Mouse (Mus musculus) CH12F3 (cell line): Measurements from ENCODE around the gene Rdh16f2.
"Not testable (repeated sequence)": the region's sequence is repeated elsewhere in the genome, so short reads cannot be mapped to it uniquely, and the experiment has no call there.

Experiments used
- in situ Hi-C: fragments of 300-500 bp; cut with MboI; formaldehyde crosslinking; loops from 2 replicates; pipeline ENCODE4 v1.14.3; 2020; ENCODE audit warnings: low sequenced_read_pairs

Rdh16f2 gene

DNA sequence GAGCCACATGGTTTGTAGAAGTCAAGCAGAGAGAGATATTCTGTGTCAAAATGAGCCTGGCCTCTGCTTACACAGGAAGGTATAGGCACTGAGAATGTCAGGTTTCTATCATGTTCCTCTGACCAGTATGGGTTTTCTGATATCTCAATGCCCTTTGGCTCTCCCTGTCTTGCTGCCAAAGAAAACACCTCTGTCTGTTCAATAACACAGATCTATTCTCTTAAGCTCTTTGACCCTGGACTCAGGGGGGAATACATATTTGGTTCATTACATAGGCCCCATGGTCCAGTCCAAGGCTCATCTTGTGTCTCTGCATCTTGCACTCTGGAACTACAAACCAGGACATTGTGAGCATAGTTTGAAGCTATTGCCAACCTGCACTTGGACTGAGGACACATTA, 22.3 kb downstream of the Rdh16f2 start, which contains the start of gene Rdh7:
TSS of gene Rdh7 (minus strand) at position 213 of the 400 bp plus-strand sequence.
- in situ Hi-C loops: no loop called here

GRCm38 (mm10) chr10:127891481-127891880, 25.2 kb downstream of the Rdh16f2 start:
- in situ Hi-C loops: no loop called here

DNA sequence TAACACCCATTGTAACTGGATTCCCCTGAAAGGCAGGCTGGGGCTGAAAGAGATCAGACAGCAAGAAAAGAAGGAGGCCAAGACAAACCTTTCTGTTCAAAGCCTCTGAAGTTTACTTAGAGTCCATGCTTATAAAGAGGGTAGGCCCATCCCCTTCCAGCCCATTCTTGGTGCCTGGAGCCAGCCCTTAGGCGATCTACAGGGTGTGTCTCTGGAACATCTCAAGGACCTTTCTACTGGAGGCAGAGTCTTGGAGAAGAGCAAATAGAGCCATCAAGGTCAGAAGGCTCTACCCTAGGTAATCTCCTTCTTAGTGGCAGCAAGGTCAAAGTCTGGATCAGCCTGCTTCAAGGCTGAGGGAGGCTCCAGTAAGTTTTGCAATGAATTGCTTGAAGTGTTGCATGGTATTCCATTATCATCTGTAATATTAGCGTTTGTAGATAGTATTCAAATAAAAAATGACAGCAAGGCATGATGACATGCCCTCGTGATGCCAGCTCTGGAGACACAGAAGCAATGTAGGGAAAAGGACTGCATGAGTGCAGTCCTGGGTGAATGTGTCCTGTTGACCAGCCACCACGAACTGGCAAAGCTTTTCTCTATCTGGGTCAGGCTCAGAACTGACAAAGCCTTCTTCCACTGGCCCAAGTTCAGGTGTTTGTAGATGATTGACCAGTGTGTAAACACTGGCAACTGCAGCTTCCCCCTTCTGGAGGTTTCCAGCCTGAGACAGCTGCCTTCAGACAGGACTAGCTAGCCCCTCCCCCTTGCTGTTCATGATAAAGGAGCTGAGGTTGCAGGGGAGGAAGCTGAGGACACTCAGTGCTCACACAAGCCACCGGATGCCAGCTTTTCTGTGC, 27.1 kb downstream of the Rdh16f2 start:
- in situ Hi-C loops: not testable (repeated sequence)

- in situ Hi-C loops: no loop called here
These were observed 30.4 kb downstream of the Rdh16f2 start for GRCm38 (mm10) chr10:127896705-127897104.

DNA sequence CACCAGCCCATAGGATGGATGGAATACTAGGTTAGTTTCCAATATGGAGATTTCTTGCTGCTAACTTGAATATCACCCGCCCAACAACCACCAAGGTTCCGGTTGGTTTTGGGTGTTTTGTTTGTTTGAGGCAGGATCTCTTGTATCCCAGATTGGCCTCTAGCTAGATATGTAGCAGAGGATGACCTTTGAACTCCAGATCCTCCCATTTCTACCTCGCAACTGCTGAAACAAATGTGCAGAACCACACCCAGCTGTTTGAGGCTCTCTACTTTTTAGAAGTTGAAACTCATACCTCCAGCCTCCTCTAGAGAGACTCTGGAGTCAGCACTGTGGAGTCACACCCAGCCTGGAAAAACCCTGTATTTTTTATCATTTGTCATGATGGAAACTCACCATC, 31.2 kb downstream of the Rdh16f2 start:
- in situ Hi-C loops: no loop called here

GRCm38 (mm10) chr10:127898218-127898617, 31.9 kb downstream of the Rdh16f2 start, which contains the start of gene Sdr9c7:
Sdr9c7 (plus strand) TSS chr10:127898518.
- in situ Hi-C loops: no loop called here

DNA sequence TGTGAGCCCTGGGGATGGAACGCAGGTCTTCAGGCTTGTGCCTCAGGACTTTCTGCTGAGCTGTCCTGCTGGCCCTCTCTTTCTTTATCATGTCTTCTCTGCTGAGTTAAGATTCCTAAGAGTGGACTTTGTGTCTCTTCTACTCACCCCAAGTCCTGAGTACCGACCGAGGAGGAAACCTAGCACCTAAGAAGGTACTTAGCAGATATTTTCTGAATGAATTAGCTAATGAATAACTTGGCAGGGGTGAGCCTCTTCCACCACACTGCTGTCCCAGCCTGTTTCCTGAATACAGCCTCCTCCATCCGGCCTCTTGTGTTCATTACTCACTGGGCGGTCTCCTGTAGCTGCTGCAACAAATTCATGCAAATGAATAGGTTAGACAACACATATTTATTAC, 33.5 kb downstream of the Rdh16f2 start:
- in situ Hi-C loops: no loop called here

DNA sequence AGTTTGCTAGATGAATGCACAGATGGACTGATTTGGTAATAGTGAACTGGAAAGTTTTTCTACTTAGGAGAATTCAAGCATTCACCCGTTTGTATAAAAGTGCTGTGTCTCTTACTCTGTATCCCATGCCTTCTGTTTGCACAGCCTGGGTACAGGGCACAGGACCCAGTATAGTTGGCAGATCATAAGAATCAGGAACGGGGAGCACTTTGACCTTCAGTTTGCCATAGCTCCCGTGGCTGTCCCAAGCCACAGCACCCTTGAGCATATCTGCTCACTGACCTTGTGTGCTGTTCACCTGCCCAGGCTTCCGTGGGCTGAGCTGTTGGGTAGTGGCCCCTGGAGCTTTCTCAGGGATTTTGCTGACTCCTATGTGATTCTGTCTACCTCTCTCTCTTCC, 35.5 kb downstream of the Rdh16f2 start:
- in situ Hi-C loops: no loop called here

- in situ Hi-C loops: no loop called here
These were observed 36.8 kb downstream of the Rdh16f2 start for GRCm38 (mm10) chr10:127903116-127903515.

- in situ Hi-C loops: no loop called here
These were observed 38.6 kb downstream of the Rdh16f2 start for GRCm38 (mm10) chr10:127904718-127905446.

DNA sequence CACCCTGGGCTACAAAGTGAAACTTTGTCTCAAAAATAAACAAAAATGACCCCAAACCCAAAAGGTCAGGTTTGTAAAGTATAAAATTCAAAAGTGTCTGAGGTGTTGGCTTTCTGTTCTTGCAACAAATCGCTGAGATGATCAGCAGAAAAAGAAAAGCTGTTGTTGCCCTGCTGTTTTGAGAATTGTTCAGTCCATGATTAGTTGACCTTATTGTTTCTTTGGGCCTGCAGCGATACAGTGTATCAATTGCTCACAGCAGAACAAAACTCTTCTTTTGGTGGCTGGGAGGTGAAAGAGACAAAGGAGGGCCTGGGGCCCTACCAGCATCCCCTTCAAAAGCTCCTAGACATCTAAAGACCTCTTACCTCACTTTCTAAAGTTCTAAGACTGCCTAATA, 39.9 kb downstream of the Rdh16f2 start:
- in situ Hi-C loops: no loop called here

DNA sequence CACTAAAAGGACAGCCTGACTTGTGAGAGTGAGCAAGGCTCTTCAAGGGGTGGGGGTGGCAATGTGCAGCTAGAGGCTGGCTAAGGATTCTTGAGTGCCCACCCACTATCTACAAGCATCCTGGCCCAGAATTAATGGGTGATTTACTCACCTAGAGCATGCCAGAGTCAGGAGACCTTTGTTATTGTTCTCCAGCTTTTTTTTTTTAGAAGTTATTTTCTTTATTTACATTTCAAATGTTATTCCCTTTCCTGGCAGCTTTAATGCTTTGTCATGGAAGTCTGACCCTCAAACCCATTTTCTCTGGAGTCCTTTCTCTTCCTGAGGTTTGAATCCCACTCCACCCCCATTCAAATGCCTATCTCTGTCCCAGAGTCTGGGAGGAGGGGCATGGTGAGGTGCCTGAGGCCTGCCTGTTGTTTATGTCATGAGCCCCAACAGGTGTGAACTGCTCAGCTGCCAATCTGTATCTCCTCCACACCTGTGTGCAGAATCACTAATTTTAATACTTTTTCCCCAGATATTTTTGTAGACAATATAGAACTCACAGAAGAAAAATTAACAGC, 41.2 kb downstream of the Rdh16f2 start:
- in situ Hi-C loops: no loop called here

- in situ Hi-C loops: no loop called here
These were observed 49.3 kb downstream of the Rdh16f2 start for GRCm38 (mm10) chr10:127915578-127915977.

- in situ Hi-C loops: not testable (repeated sequence)
These were observed 50.9 kb downstream of the Rdh16f2 start for GRCm38 (mm10) chr10:127917183-127917582.

- in situ Hi-C loops: no loop called here
These were observed 51.4 kb downstream of the Rdh16f2 start for GRCm38 (mm10) chr10:127917651-127918050.

DNA sequence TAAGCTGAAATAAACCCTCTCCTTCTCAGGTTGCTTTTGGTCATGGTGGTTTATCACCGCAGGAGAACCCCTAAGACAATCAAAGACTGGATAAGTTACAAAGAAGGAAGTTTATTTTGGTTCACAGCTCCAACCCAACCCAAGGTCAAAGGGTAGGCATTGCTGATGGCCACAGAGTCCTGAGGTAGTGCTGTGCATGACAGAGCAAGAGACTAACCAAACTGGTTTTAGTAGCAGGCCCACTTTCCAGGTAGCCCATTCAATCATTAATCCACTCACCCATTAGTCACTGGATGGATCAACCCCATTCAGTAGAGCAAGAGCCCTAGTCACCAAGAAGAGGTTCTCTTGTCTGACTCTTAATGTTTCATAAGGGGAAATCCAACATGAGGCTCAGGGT, 56.0 kb downstream of the Rdh16f2 start:
- in situ Hi-C loops: no loop called here

GRCm38 (mm10) chr10:127923024-127923423, 56.8 kb downstream of the Rdh16f2 start:
- in situ Hi-C loops: no loop called here

GRCm38 (mm10) chr10:127924597-127925378, 58.5 kb downstream of the Rdh16f2 start:
- in situ Hi-C loops: loop anchor here (25.0 kb wide), 1 partner anchor 263 kb away; the partner anchor contains the start of genes Gls2 and Rbms2
